ENCODE assay signal across 24 mouse cellular contexts in genomic region chr16:70900085-70900484, GRCm38 (mm10).
"Had no signal": no experiment of that assay in that cellular context is flagged by ENCODE, and none has a peak within 500 bp of the region (broad histone marks: within the 10 kb centered on the region; RNA-seq: fewer than 3 reads in every experiment).

No protein-coding gene starts in this region.

- H3K9ac ChIP-seq: kidney, embryonic 15.5 days; limb, embryonic 13.5 days; liver, embryonic 12.5 days; liver, embryonic 15.5 days; midbrain, embryonic 13.5 days; neural tube, embryonic 13.5 days had no signal

- H3K4me1 ChIP-seq: kidney, embryonic 15.5 days; limb, embryonic 10.5 days; limb, embryonic 13.5 days; liver, embryonic 12.5 days; liver, embryonic 15.5 days; midbrain, embryonic 13.5 days; neural tube, embryonic 13.5 days had no signal

- DNase-seq: kidney, adult 11 months; kidney, adult 8-10 months; kidney, postnatal 10 days; kidney, postnatal 36 days; layer of hippocampus, postnatal 36 days; liver; lung, adult 18-20 months; lung, postnatal 14 days; right cerebral cortex, adult 18-20 months; right cerebral cortex, postnatal 14 days; right cerebral cortex, postnatal 4 days; thymus, adult 2 months; thymus, postnatal 25 days had no signal

- H3K36me3 ChIP-seq: kidney, embryonic 15.5 days; limb, embryonic 10.5 days; limb, embryonic 13.5 days; liver, embryonic 12.5 days; liver, embryonic 15.5 days; midbrain, embryonic 13.5 days; neural tube, embryonic 13.5 days had no signal

- H3K4me2 ChIP-seq: kidney, embryonic 15.5 days; limb, embryonic 13.5 days; liver, embryonic 12.5 days; liver, embryonic 15.5 days; midbrain, embryonic 13.5 days; neural tube, embryonic 13.5 days had no signal

- H3K4me3 ChIP-seq: kidney, embryonic 15.5 days; left cerebral cortex, adult 2 months; limb, embryonic 10.5 days; limb, embryonic 13.5 days; liver, embryonic 12.5 days; liver, embryonic 15.5 days; midbrain, embryonic 13.5 days; myocyte; neural tube, embryonic 13.5 days had no signal

- H3K9me3 ChIP-seq: limb, embryonic 10.5 days; limb, embryonic 13.5 days; liver, embryonic 12.5 days; liver, embryonic 15.5 days; midbrain, embryonic 13.5 days; neural tube, embryonic 13.5 days had no signal

- ATAC-seq: liver, embryonic 12.5 days; midbrain, embryonic 13.5 days had no signal

- H3K27ac ChIP-seq: kidney, embryonic 15.5 days; left cerebral cortex, adult 2 months; limb, embryonic 10.5 days; limb, embryonic 13.5 days; liver, embryonic 12.5 days; liver, embryonic 15.5 days; macrophage; midbrain, embryonic 13.5 days; neural tube, embryonic 13.5 days; stomach, postnatal 0 days had no signal

- H3K27me3 ChIP-seq: kidney, embryonic 15.5 days; limb, embryonic 13.5 days; liver, embryonic 12.5 days; liver, embryonic 15.5 days; midbrain, embryonic 13.5 days; neural tube, embryonic 13.5 days had no signal
